Mouse (Mus musculus): ENCODE data around the gene Ubap1l.

GRCm38 (mm10) chr9:65313846-65314245, 47.0 kb upstream of the Ubap1l start:
- TF ChIP-seq CTCF (IDR thresholded peaks at IDR 0.05; ENCODE audit: control insufficient read depth, insufficient read depth, insufficient replicate concordance, low read depth, low read length), result no peak
- no peak for TF ChIP-seq POLR2A (IDR thresholded peaks at IDR 0.05; ENCODE audit: control insufficient read depth, low read depth, low read length)
